Mouse (Mus musculus): Measurements from ENCODE around the gene Serpinb9. TPM values are rescaled to one million over a fixed set of nuclear protein-coding genes. Genes with fewer than 3 reads are reported as not detected.
"Not testable (repeated sequence)": the region's sequence is repeated elsewhere in the genome, so short reads cannot be mapped to it uniquely, and the experiment has no call there.

Gene Serpinb9
- polyA plus RNA-seq, 1 experiment from 2014 or later = 1.2 TPM

GRCm38 (mm10) chr13:33012395-33012794 lies 9.3 kb downstream of the Serpinb9 start:
- no peaks in the 10 kb centered on the region for H3K9me3 ChIP-seq (ENCODE audit: control insufficient read depth, low read length)
- H3K9ac ChIP-seq (replicated peaks; ENCODE audit: low read depth, low read length) = no peak overlapping the region
- no peak for ATAC-seq (ENCODE audit: low read depth)
- WGBS = 79% methylated on average over 1 of the region's 1 CpGs
- H3K27ac ChIP-seq (ENCODE audit: low read depth, low read length) = no peak overlapping the region
- no peak overlapping the region for H3K4me3 ChIP-seq (ENCODE audit: low read depth, low read length)
- H3K27me3 ChIP-seq (ENCODE audit: control insufficient read depth, insufficient read depth, low read length) = no peaks in the 10 kb centered on the region
- H3K4me2 ChIP-seq (ENCODE audit: low read depth, low read length) = no peak overlapping the region
- no peaks in the 10 kb centered on the region for H3K4me1 ChIP-seq (ENCODE audit: control insufficient read depth, insufficient read depth, low read length)
- no peaks in the 10 kb centered on the region for H3K36me3 ChIP-seq (ENCODE audit: control insufficient read depth, insufficient read depth, low read length)

- Histone ChIP-seq H3K9ac (replicated peaks; ENCODE audit: low read depth, low read length) (no peak overlapping the region), H3K27me3 (ENCODE audit: control insufficient read depth, insufficient read depth, low read length) (no peaks in the 10 kb centered on the region), H3K4me1 (ENCODE audit: control insufficient read depth, insufficient read depth, low read length) (no peaks in the 10 kb centered on the region), H3K4me3 (ENCODE audit: low read depth, low read length) (no peak overlapping the region), H3K4me2 (ENCODE audit: low read depth, low read length) (no peak overlapping the region), H3K36me3 (ENCODE audit: control insufficient read depth, insufficient read depth, low read length) (no peaks in the 10 kb centered on the region), H3K9me3 (ENCODE audit: control insufficient read depth, low read length) (no peaks in the 10 kb centered on the region), H3K27ac (ENCODE audit: low read depth, low read length) (no peak overlapping the region)
- no peak for ATAC-seq (ENCODE audit: low read depth)
- 73% methylated on average over 2 of the region's 2 CpGs for WGBS
Measured at GRCm38 (mm10) chr13:33013271-33013670, 10.2 kb downstream of the Serpinb9 start.

- Histone ChIP-seq H3K4me2 (ENCODE audit: low read depth, low read length) (no peak overlapping the region), H3K36me3 (ENCODE audit: control insufficient read depth, insufficient read depth, low read length) (no peaks in the 10 kb centered on the region), H3K9me3 (ENCODE audit: control insufficient read depth, low read length) (no peaks in the 10 kb centered on the region), H3K27ac (ENCODE audit: low read depth, low read length) (no peak overlapping the region), H3K4me3 (ENCODE audit: low read depth, low read length) (no peak overlapping the region), H3K27me3 (ENCODE audit: control insufficient read depth, insufficient read depth, low read length) (no peaks in the 10 kb centered on the region), H3K9ac (replicated peaks; ENCODE audit: low read depth, low read length) (no peak overlapping the region), H3K4me1 (ENCODE audit: control insufficient read depth, insufficient read depth, low read length) (no peaks in the 10 kb centered on the region)
- no peak for ATAC-seq (ENCODE audit: low read depth)
- WGBS = 96% methylated on average over 1 of the region's 1 CpGs
Measured at GRCm38 (mm10) chr13:33022371-33022770, 19.3 kb downstream of the Serpinb9 start.

- no peaks in the 10 kb centered on the region for H3K27me3 ChIP-seq (ENCODE audit: control insufficient read depth, insufficient read depth, low read length)
- no peak overlapping the region for H3K9ac ChIP-seq (replicated peaks; ENCODE audit: low read depth, low read length)
- H3K4me3 ChIP-seq (ENCODE audit: low read depth, low read length) = no peak overlapping the region
- H3K4me1 ChIP-seq (ENCODE audit: control insufficient read depth, insufficient read depth, low read length) = no peaks in the 10 kb centered on the region
- no peak for ATAC-seq (ENCODE audit: low read depth)
- no peak overlapping the region for H3K27ac ChIP-seq (ENCODE audit: low read depth, low read length)
- H3K36me3 ChIP-seq (ENCODE audit: control insufficient read depth, insufficient read depth, low read length) = no peaks in the 10 kb centered on the region
- WGBS = 72% methylated on average over 1 of the region's 1 CpGs
- H3K9me3 ChIP-seq (ENCODE audit: control insufficient read depth, low read length) = no peaks in the 10 kb centered on the region
- H3K4me2 ChIP-seq (ENCODE audit: low read depth, low read length) = no peak overlapping the region
Measured at GRCm38 (mm10) chr13:33026427-33027057, 23.5 kb downstream of the Serpinb9 start.

- no peak within 1 kb of the TSS for H3K9ac ChIP-seq (replicated peaks; ENCODE audit: low read depth, low read length)
- H3K27me3 ChIP-seq (ENCODE audit: control insufficient read depth, insufficient read depth, low read length) = no peaks in the 10 kb centered on the region
- no peak within 1 kb of the TSS for H3K4me3 ChIP-seq (ENCODE audit: low read depth, low read length)
- H3K4me1 ChIP-seq (ENCODE audit: control insufficient read depth, insufficient read depth, low read length) = no peaks in the 10 kb centered on the region
- H3K9me3 ChIP-seq (ENCODE audit: control insufficient read depth, low read length) = no peaks in the 10 kb centered on the region
- ATAC-seq (ENCODE audit: low read depth) = no peak
- no peak within 1 kb of the TSS for H3K27ac ChIP-seq (ENCODE audit: low read depth, low read length)
- H3K36me3 ChIP-seq (ENCODE audit: control insufficient read depth, insufficient read depth, low read length) = no peaks in the 10 kb centered on the region
- 89% methylated on average over 2 of the region's 2 CpGs for WGBS
- no peak within 1 kb of the TSS for H3K4me2 ChIP-seq (ENCODE audit: low read depth, low read length)
Measured at GRCm38 (mm10) chr13:33027244-33027643, 24.2 kb downstream of the Serpinb9 start, which contains the start of gene Serpinb9b. TSS of gene Serpinb9b (plus strand) at chr13:33027416.

- Histone ChIP-seq H3K4me2 (ENCODE audit: low read depth, low read length) (no peak overlapping the region), H3K27ac (ENCODE audit: low read depth, low read length) (no peak overlapping the region), H3K9me3 (ENCODE audit: control insufficient read depth, low read length) (no peaks in the 10 kb centered on the region), H3K9ac (replicated peaks; ENCODE audit: low read depth, low read length) (no peak overlapping the region), H3K36me3 (ENCODE audit: control insufficient read depth, insufficient read depth, low read length) (no peaks in the 10 kb centered on the region), H3K4me1 (ENCODE audit: control insufficient read depth, insufficient read depth, low read length) (no peaks in the 10 kb centered on the region), H3K27me3 (ENCODE audit: control insufficient read depth, insufficient read depth, low read length) (no peaks in the 10 kb centered on the region), H3K4me3 (ENCODE audit: low read depth, low read length) (no peak overlapping the region)
- WGBS = 58% methylated on average over 2 of the region's 2 CpGs
- no peak for ATAC-seq (ENCODE audit: low read depth)
Measured at GRCm38 (mm10) chr13:33028146-33028545, 25.1 kb downstream of the Serpinb9 start.

- Histone ChIP-seq H3K4me2 (ENCODE audit: low read depth, low read length) (no peak overlapping the region), H3K36me3 (ENCODE audit: control insufficient read depth, insufficient read depth, low read length) (no peaks in the 10 kb centered on the region), H3K9me3 (ENCODE audit: control insufficient read depth, low read length) (no peaks in the 10 kb centered on the region), H3K27me3 (ENCODE audit: control insufficient read depth, insufficient read depth, low read length) (no peaks in the 10 kb centered on the region), H3K4me3 (ENCODE audit: low read depth, low read length) (no peak overlapping the region), H3K27ac (ENCODE audit: low read depth, low read length) (no peak overlapping the region), H3K4me1 (ENCODE audit: control insufficient read depth, insufficient read depth, low read length) (no peaks in the 10 kb centered on the region), H3K9ac (replicated peaks; ENCODE audit: low read depth, low read length) (no peak overlapping the region)
- ATAC-seq (ENCODE audit: low read depth) = no peak
- WGBS = 79% methylated on average over 2 of the region's 2 CpGs
Measured at GRCm38 (mm10) chr13:33028550-33028949, 25.5 kb downstream of the Serpinb9 start.

- not testable (repeated sequence) for H3K9me3 ChIP-seq (ENCODE audit: control insufficient read depth, low read length); H3K27me3 ChIP-seq (ENCODE audit: control insufficient read depth, insufficient read depth, low read length); H3K4me3 ChIP-seq (ENCODE audit: low read depth, low read length); H3K36me3 ChIP-seq (ENCODE audit: control insufficient read depth, insufficient read depth, low read length); H3K9ac ChIP-seq (replicated peaks; ENCODE audit: low read depth, low read length); H3K4me1 ChIP-seq (ENCODE audit: control insufficient read depth, insufficient read depth, low read length); H3K27ac ChIP-seq (ENCODE audit: low read depth, low read length); ATAC-seq (ENCODE audit: low read depth); H3K4me2 ChIP-seq (ENCODE audit: low read depth, low read length)
- 96% methylated on average over 2 of the region's 2 CpGs for WGBS
Measured at GRCm38 (mm10) chr13:33029478-33029877, 26.4 kb downstream of the Serpinb9 start.

- Histone ChIP-seq H3K27ac (ENCODE audit: low read depth, low read length) (no peak overlapping the region), H3K9ac (replicated peaks; ENCODE audit: low read depth, low read length) (no peak overlapping the region), H3K4me2 (ENCODE audit: low read depth, low read length) (no peak overlapping the region), H3K4me1 (ENCODE audit: control insufficient read depth, insufficient read depth, low read length) (no peaks in the 10 kb centered on the region), H3K4me3 (ENCODE audit: low read depth, low read length) (no peak overlapping the region), H3K27me3 (ENCODE audit: control insufficient read depth, insufficient read depth, low read length) (no peaks in the 10 kb centered on the region), H3K9me3 (ENCODE audit: control insufficient read depth, low read length) (no peaks in the 10 kb centered on the region), H3K36me3 (ENCODE audit: control insufficient read depth, insufficient read depth, low read length) (no peaks in the 10 kb centered on the region)
- 91% methylated on average over 2 of the region's 3 CpGs for WGBS
- ATAC-seq (ENCODE audit: low read depth) = no peak
Measured at GRCm38 (mm10) chr13:33030281-33030680, 27.2 kb downstream of the Serpinb9 start.
